Mouse (Mus musculus): ENCODE results near the gene Birc5. TPM values are rescaled to one million over a fixed set of nuclear protein-coding genes. Genes with fewer than 3 reads are reported as not detected.

Gene Birc5
- total and polyA plus RNA-seq, 2 experiments: 0.65 to 0.82 TPM

GRCm38 (mm10) chr11:117891581-117892175 is 42.6 kb downstream of the Birc5 start:
- Histone ChIP-seq H3K79me2 (ENCODE audit: control insufficient read depth, insufficient read depth, low read length) (no peaks in the 10 kb centered on the region), H3K27ac (replicated peaks; ENCODE audit: insufficient read depth, low read depth, low read length) (no peak overlapping the region)

GRCm38 (mm10) chr11:117892199-117892598 is 43.1 kb downstream of the Birc5 start:
- WGBS: 73% methylated on average over 6 of the region's 6 CpGs
- H3K27ac ChIP-seq (replicated peaks; ENCODE audit: insufficient read depth, low read depth, low read length): no peak overlapping the region
- no peak overlapping the region for H3K4me3 ChIP-seq (ENCODE audit: insufficient read depth, low read depth, low read length)
- DNase-seq (ENCODE audit: extremely low read depth, low read depth, low spot score): no peak
- no peaks in the 10 kb centered on the region for H3K79me2 ChIP-seq (ENCODE audit: control insufficient read depth, insufficient read depth, low read length)
- H3K4me1 ChIP-seq (ENCODE audit: control insufficient read depth, insufficient read depth, low read length): peaks cover 2% of the 10 kb centered on the region; the same call in 1 of the 2 replicates
- H3K9ac ChIP-seq (ENCODE audit: low read depth, low read length): no peak overlapping the region
- no peaks in the 10 kb centered on the region for H3K27me3 ChIP-seq (ENCODE audit: control insufficient read depth, insufficient read depth, low read length)
- H3K36me3 ChIP-seq (ENCODE audit: control insufficient read depth, insufficient read depth, low read length): no peaks in the 10 kb centered on the region
- TF ChIP-seq POLR2A (IDR thresholded peaks at IDR 0.05; ENCODE audit: extremely low read depth, insufficient read depth, low read length): no peak
- TF ChIP-seq CTCF (IDR thresholded peaks at IDR 0.05; ENCODE audit: low read depth, low read length): no peak

More at GRCm38 (mm10) chr11:117891581-117892175, 42.6 kb downstream of the Birc5 start:
- Histone ChIP-seq H3K4me1 (ENCODE audit: control insufficient read depth, insufficient read depth, low read length) (peaks cover 2% of the 10 kb centered on the region; the same call in 1 of the 2 replicates), H3K27me3 (ENCODE audit: control insufficient read depth, insufficient read depth, low read length) (no peaks in the 10 kb centered on the region), H3K4me3 (ENCODE audit: insufficient read depth, low read depth, low read length) (no peak overlapping the region), H3K9ac (ENCODE audit: low read depth, low read length) (no peak overlapping the region), H3K36me3 (ENCODE audit: control insufficient read depth, insufficient read depth, low read length) (no peaks in the 10 kb centered on the region)
- DNase-seq (ENCODE audit: extremely low read depth, low read depth, low spot score): no peak
- WGBS: 88% methylated on average over 19 of the region's 19 CpGs
- TF ChIP-seq CTCF (IDR thresholded peaks at IDR 0.05; ENCODE audit: low read depth, low read length) (no peak), POLR2A (IDR thresholded peaks at IDR 0.05; ENCODE audit: extremely low read depth, insufficient read depth, low read length) (no peak)

DNA sequence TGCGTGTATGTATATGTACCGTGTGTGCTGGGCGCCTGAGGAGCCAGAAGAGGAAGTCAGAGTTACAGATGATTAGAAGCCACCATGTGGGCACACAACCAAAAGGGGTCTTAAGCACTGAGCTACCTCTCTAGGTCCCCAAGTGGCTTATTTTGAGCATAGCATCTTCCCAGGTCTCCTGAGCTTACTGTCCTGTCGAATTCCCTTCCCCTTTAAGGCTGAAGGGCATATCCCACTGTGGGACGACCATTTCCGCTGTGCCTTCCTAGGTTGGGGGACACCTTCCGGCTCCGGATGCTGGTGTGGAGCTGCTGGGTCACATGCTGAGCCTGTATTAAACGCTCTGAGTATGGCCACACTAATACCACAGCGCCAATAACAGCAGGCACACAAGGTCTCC is 45.6 kb downstream of the Birc5 start:
- peaks cover 2% of the 10 kb centered on the region; the same call in 1 of the 2 replicates for H3K4me1 ChIP-seq (ENCODE audit: control insufficient read depth, insufficient read depth, low read length)
- H3K27ac ChIP-seq (replicated peaks; ENCODE audit: insufficient read depth, low read depth, low read length): no peak overlapping the region
- 74% methylated on average over 10 of the region's 10 CpGs for WGBS
- no peak overlapping the region for H3K9ac ChIP-seq (ENCODE audit: low read depth, low read length)
- H3K4me3 ChIP-seq (ENCODE audit: insufficient read depth, low read depth, low read length): no peak overlapping the region
- H3K79me2 ChIP-seq (ENCODE audit: control insufficient read depth, insufficient read depth, low read length): no peaks in the 10 kb centered on the region
- TF ChIP-seq POLR2A (IDR thresholded peaks at IDR 0.05; ENCODE audit: extremely low read depth, insufficient read depth, low read length) (no peak), CTCF (IDR thresholded peaks at IDR 0.05; ENCODE audit: low read depth, low read length) (no peak)
- DNase-seq (ENCODE audit: extremely low read depth, low read depth, low spot score): no peak
- H3K27me3 ChIP-seq (ENCODE audit: control insufficient read depth, insufficient read depth, low read length): no peaks in the 10 kb centered on the region
- H3K36me3 ChIP-seq (ENCODE audit: control insufficient read depth, insufficient read depth, low read length): no peaks in the 10 kb centered on the region

DNA sequence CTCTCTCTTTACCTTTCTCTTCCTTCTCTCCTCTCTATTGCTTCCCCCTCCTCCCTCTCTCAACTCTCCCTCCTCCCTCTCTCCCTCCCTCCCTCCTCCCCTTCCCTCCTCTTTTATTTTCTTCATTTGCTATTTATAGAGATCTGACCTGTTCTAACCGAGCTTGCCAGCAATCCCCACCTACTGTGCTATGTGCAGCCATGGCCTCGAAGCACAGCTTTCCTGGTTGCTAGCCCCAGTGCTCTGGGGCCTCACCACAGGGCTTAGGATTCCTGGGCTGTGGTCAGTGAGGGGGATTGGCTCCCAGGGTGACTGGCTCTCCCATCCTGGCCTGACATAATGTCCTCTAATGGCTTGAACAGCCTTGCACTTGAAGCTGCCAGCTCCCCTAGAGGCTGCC is 47.5 kb downstream of the Birc5 start:
- Histone ChIP-seq H3K27ac (replicated peaks; ENCODE audit: insufficient read depth, low read depth, low read length) (no peak overlapping the region), H3K79me2 (ENCODE audit: control insufficient read depth, insufficient read depth, low read length) (no peaks in the 10 kb centered on the region), H3K27me3 (ENCODE audit: control insufficient read depth, insufficient read depth, low read length) (no peaks in the 10 kb centered on the region), H3K4me3 (ENCODE audit: insufficient read depth, low read depth, low read length) (no peak overlapping the region), H3K4me1 (ENCODE audit: control insufficient read depth, insufficient read depth, low read length) (no peaks in the 10 kb centered on the region), H3K9ac (ENCODE audit: low read depth, low read length) (no peak overlapping the region), H3K36me3 (ENCODE audit: control insufficient read depth, insufficient read depth, low read length) (no peaks in the 10 kb centered on the region)
- no peak for DNase-seq (ENCODE audit: extremely low read depth, low read depth, low spot score)
- 69% methylated on average over 2 of the region's 2 CpGs for WGBS
- no peak for TF ChIP-seq POLR2A (IDR thresholded peaks at IDR 0.05; ENCODE audit: extremely low read depth, insufficient read depth, low read length)
- no peak for TF ChIP-seq CTCF (IDR thresholded peaks at IDR 0.05; ENCODE audit: low read depth, low read length)

- Histone ChIP-seq H3K4me1 (ENCODE audit: control insufficient read depth, insufficient read depth, low read length) (no peaks in the 10 kb centered on the region), H3K9ac (ENCODE audit: low read depth, low read length) (no peak overlapping the region), H3K79me2 (ENCODE audit: control insufficient read depth, insufficient read depth, low read length) (no peaks in the 10 kb centered on the region), H3K27ac (replicated peaks; ENCODE audit: insufficient read depth, low read depth, low read length) (no peak overlapping the region), H3K4me3 (ENCODE audit: insufficient read depth, low read depth, low read length) (no peak overlapping the region), H3K36me3 (ENCODE audit: control insufficient read depth, insufficient read depth, low read length) (no peaks in the 10 kb centered on the region), H3K27me3 (ENCODE audit: control insufficient read depth, insufficient read depth, low read length) (no peaks in the 10 kb centered on the region)
- no peak for TF ChIP-seq POLR2A (IDR thresholded peaks at IDR 0.05; ENCODE audit: extremely low read depth, insufficient read depth, low read length)
- TF ChIP-seq CTCF (IDR thresholded peaks at IDR 0.05; ENCODE audit: low read depth, low read length): no peak
- no peak for DNase-seq (ENCODE audit: extremely low read depth, low read depth, low spot score)
- 95% methylated on average over 2 of the region's 2 CpGs for WGBS
These were observed 53.2 kb downstream of the Birc5 start for GRCm38 (mm10) chr11:117902282-117902681.

DNA sequence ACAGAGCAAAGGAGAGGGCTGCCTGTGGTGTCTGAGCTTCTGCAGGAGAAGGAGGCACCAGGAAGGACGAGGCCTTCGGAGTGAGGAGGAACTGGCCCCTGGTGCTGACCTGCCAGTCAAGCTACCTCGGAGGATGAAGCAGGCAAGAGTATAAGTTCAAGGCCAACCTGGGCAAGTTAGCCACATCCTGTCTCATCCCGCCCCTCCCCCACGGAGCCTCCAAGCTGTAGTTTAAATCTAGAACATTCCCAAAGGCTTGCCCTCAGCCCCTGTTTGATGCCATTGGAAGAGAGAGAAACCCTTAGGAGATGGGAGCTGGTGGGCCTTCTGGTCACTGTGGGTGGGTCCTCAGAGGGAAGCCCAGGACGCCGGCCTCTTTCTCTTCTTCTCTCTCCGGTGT is 55.4 kb downstream of the Birc5 start:
- Histone ChIP-seq H3K79me2 (ENCODE audit: control insufficient read depth, insufficient read depth, low read length) (no peaks in the 10 kb centered on the region), H3K4me3 (ENCODE audit: insufficient read depth, low read depth, low read length) (no peak overlapping the region), H3K36me3 (ENCODE audit: control insufficient read depth, insufficient read depth, low read length) (no peaks in the 10 kb centered on the region), H3K9ac (ENCODE audit: low read depth, low read length) (no peak overlapping the region), H3K27me3 (ENCODE audit: control insufficient read depth, insufficient read depth, low read length) (no peaks in the 10 kb centered on the region), H3K27ac (replicated peaks; ENCODE audit: insufficient read depth, low read depth, low read length) (no peak overlapping the region), H3K4me1 (ENCODE audit: control insufficient read depth, insufficient read depth, low read length) (no peaks in the 10 kb centered on the region)
- DNase-seq (ENCODE audit: extremely low read depth, low read depth, low spot score): no peak
- TF ChIP-seq CTCF (IDR thresholded peaks at IDR 0.05; ENCODE audit: low read depth, low read length) (no peak), POLR2A (IDR thresholded peaks at IDR 0.05; ENCODE audit: extremely low read depth, insufficient read depth, low read length) (no peak)
- 69% methylated on average over 8 of the region's 8 CpGs for WGBS

Other genes starting within 250 kb of the Birc5 start
- gene Tnrc6c, start 195.0 kb upstream of the Birc5 start, total RNA-seq (2014; rRNA removed): 6.3 and 8.3 TPM in 2 replicates
- 4.1 and 5.7 TPM in 2 replicates for gene Tnrc6c, start 195.0 kb upstream of the Birc5 start, polyA plus RNA-seq (2012; rRNA removed)
- gene Tmc8, start 67.2 kb upstream of the Birc5 start, total RNA-seq (2014; rRNA removed): 0.55 and 1.1 TPM in 2 replicates
- 1.7 and 3.1 TPM in 2 replicates for gene Tmc8, start 67.2 kb upstream of the Birc5 start, polyA plus RNA-seq (2012; rRNA removed)
- 5.3 and 8.8 TPM in 2 replicates for gene Tmc6, start 67.1 kb upstream of the Birc5 start, total RNA-seq (2014; rRNA removed)
- gene Tmc6, start 67.1 kb upstream of the Birc5 start, polyA plus RNA-seq (2012; rRNA removed): 11.8 and 13.5 TPM in 2 replicates
- not detected in 2 replicates for gene 6030468B19Rik, start 51.6 kb upstream of the Birc5 start, total RNA-seq (2014; rRNA removed)
- not detected in 2 replicates for gene 6030468B19Rik, start 51.6 kb upstream of the Birc5 start, polyA plus RNA-seq (2012; rRNA removed)
- 0.37 and 0.40 TPM in 2 replicates for gene Gm20708, start 39.6 kb upstream of the Birc5 start, total RNA-seq (2014; rRNA removed)
- 0.21 and 0.40 TPM in 2 replicates for gene Gm20708, start 39.6 kb upstream of the Birc5 start, polyA plus RNA-seq (2012; rRNA removed)
- gene Syngr2, start 39.6 kb upstream of the Birc5 start, total RNA-seq (2014; rRNA removed): 37.9 and 54.2 TPM in 2 replicates
- gene Syngr2, start 39.6 kb upstream of the Birc5 start, polyA plus RNA-seq (2012; rRNA removed): 124 and 152 TPM in 2 replicates
- 119 and 136 TPM in 2 replicates for gene Afmid, start 23.3 kb upstream of the Birc5 start, total RNA-seq (2014; rRNA removed)
- gene Afmid, start 23.3 kb upstream of the Birc5 start, polyA plus RNA-seq (2012; rRNA removed): 117 and 144 TPM in 2 replicates
- gene Tk1, start 23.2 kb upstream of the Birc5 start, total RNA-seq (2014; rRNA removed): 56.9 and 65.1 TPM in 2 replicates
- 45.6 and 69.7 TPM in 2 replicates for gene Tk1, start 23.2 kb upstream of the Birc5 start, polyA plus RNA-seq (2012; rRNA removed)
- not detected in 2 replicates for gene Tmem235, start 11.5 kb downstream of the Birc5 start, total RNA-seq (2014; rRNA removed)
- not detected in 2 replicates for gene Tmem235, start 11.5 kb downstream of the Birc5 start, polyA plus RNA-seq (2012; rRNA removed)
- 6.1 and 7.4 TPM in 2 replicates for gene Tha1, start 24.2 kb downstream of the Birc5 start, total RNA-seq (2014; rRNA removed)
- 10.0 and 11.4 TPM in 2 replicates for gene Tha1, start 24.2 kb downstream of the Birc5 start, polyA plus RNA-seq (2012; rRNA removed)
- gene Socs3, start 120.8 kb downstream of the Birc5 start, total RNA-seq (2014; rRNA removed): 2.0 and 2.4 TPM in 2 replicates
- gene Socs3, start 120.8 kb downstream of the Birc5 start, polyA plus RNA-seq (2012; rRNA removed): 4.0 and 7.5 TPM in 2 replicates
- gene Pgs1, start 137.0 kb downstream of the Birc5 start, total RNA-seq (2014; rRNA removed): 4.7 and 5.0 TPM in 2 replicates
- 17.8 and 22.1 TPM in 2 replicates for gene Pgs1, start 137.0 kb downstream of the Birc5 start, polyA plus RNA-seq (2012; rRNA removed)

All from liver, adult 2 months (tissue).